Mouse (Mus musculus) layer of hippocampus, postnatal 36 days (tissue): ENCODE measurements around the gene Gm28360. TPM values are rescaled to one million over a fixed set of nuclear protein-coding genes. Genes with fewer than 3 reads are reported as not detected.
"Not testable (repeated sequence)": the region's sequence is repeated elsewhere in the genome, so short reads cannot be mapped to it uniquely, and the experiment has no call there.

Source experiments
- DNase-seq, 2 experiments: peaks; one replicate each; pipeline ENCODE4 v3.0.0; 2022
- total RNA-seq, 2 experiments: library from RNA; stranded (reverse); gene quantifications; 2 replicates each; pipeline ENCODE4 v1.2.3; 2021

Gene Gm28360
- total RNA-seq = not detected

DNA sequence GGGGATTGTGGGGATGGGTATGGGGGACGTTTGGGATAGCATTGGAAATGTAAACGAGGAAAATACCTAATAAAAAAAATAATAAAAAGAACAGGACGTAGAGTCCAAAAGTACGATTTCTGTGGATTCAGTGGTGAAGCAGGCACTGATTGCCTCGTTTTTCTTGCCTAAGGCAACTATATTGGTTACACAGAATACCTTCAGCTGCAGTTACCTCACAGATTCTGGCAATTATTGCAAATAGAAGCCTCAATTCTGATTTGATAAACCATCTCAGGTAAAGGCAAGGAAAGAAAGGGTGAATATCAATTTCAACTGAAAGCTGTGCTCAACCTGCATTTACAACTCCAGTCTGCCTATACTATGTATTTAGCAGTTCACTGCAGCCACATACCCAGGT is at the start of gene Gm28360:
Gene Gm28360 (plus strand): TSS at position 301 of the 400 bp plus-strand sequence.
- not testable (repeated sequence) for DNase-seq

DNA sequence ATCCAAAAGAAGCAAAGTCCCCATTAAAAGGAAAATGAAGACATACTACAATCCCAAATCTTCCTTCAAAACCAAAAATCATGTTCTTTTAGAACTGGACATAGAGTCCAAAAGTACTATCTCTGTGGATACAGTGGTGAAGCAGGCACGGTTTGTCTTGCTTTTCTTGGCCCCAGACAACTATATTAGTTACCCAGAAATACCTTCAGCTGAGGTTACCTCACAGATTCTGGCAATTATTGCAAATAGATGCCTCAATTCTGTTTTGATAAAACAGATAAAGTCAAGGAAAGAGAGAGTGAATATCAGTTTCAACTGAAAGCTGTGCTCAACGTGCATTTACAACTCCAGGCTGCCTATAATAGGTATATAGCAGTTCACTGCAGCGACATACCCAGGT is 49.0 kb upstream of the Gm28360 start, which contains the start of gene B020011L13Rik:
Gene B020011L13Rik (plus strand): TSS at position 301 of the 400 bp plus-strand sequence.
- DNase-seq = not testable (repeated sequence)

DNA sequence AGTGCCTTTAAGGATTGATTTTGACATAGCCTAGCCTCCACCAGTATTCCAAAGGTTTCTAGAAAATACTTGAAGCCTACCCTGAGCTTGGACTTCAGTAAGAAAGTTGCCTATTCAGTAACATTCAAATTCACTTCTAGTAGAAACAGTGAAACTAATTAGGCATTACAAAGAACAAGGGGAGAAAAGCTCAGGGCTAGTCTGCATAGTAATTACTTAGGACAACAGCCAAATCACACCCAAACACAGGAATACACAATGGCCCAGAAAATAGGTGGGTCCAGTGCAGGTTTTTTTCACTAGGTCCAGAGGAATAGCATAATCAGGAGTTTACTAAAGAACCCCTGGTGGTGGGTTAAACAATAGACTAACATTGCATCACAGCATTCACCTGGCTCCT is 13.6 kb upstream of the Gm28360 start:
- DNase-seq = not testable (repeated sequence)

DNA sequence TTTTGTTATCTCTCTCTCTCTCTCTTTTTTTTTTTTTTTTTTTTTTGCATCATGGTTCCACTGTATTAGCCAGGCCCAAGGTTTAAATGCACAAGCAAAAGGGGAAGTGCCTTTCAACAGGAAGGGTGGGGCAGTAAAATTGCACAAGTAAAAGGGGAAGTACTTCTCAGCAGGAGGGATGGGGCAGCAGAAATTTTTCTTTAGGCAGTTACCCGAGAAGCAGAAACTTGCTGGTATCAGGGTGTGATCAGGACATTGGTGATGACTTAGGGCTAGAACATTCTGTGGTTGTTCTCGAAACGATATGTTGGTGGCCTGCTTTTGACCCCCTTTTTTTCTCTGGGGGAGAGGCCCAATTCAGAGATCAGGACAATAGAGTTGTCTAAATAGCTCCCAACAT is 21.8 kb downstream of the Gm28360 start:
- DNase-seq = not testable (repeated sequence)

Other genes starting within 250 kb of the Gm28360 start
- gene Gm28363, start 132.9 kb upstream of the Gm28360 start, total RNA-seq = not detected
- gene B020011L13Rik, start 48.9 kb upstream of the Gm28360 start, total RNA-seq = not detected
- gene Gm28168, start 97.9 kb downstream of the Gm28360 start, total RNA-seq = not detected
- gene Gm7145, start 135.9 kb downstream of the Gm28360 start, total RNA-seq = not detected